Mouse (Mus musculus): ENCODE measurements around the gene Gm21985.
"Not testable (repeated sequence)": the region's sequence is repeated elsewhere in the genome, so short reads cannot be mapped to it uniquely, and the experiment has no call there.

The Gm21985 gene

DNA sequence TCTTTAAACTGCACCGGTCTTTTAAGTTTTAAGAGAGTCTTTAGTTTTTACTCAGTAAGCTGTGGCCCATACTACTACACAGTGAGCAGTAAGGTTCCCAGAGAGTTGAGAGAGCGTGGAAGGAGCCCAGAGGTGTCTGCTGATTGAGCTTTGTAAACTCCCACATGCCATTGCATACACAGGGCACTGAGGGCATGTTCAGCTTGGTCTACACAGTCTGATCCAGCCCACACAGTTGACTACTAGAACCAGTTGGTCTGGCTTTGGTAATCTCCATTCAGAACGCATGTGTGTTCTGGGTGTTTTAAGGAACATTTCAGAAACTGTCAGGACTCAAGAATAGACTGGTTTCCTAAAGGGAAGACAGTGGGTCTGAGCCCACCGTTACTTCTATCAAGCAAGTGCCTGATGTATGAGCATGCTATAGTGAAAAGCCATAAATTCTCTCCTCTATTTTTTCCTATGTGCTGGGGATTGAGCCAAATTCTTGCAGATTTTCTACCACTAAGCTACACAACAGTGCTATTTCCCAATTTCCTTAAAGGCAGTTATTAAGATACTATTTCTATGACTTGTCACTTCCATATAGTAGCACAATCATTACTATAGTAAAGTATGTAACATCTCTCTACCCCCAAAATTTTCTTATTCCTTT is 125.4 kb downstream of the Gm21985 start:
- ChIA-PET POLR2A (interaction anchor here in 3 of 4 experiments (0.5 to 7.1 kb wide), 12 partner anchors 12 to 81 kb away, joined by 3 to 55 read pairs (median 4); partner anchors contain the start of genes Emc7 (in 2 of the 3), Katnbl1 (in 2 of the 3) and Emc4 (in 1 of the 3)), CTCF (interaction anchor here in 3 of 4 experiments (0.7 to 2.0 kb wide), 3 partner anchors 12 to 13 kb away, joined by 3 to 5 read pairs (median 3); partner anchors contain the start of gene Katnbl1 (in 2 of the 3))

DNA sequence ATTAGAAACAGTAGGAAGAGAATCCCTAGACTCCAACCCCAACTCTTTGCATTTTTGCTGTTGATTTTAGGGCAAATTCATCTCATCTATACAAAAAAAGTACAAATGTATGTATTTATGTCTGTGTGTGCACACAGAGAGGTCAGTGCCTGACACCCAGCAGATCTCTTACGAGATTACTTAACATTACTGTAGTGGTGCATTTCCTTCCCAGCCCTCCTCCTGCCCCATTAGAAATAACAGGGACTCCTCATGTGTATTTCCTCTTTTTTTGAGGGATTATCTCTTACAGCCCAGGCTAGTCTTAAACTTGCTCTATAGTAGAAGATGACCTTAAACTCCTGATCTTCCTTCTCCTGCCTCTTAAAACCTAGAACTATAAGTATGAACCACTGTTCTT is 126.6 kb downstream of the Gm21985 start:
- ChIA-PET CTCF (interaction anchor here in 2 of 4 experiments (0.5 to 0.6 kb wide), 2 partner anchors 14 to 146 kb away, joined by 3 read pairs; no protein-coding TSS in a partner anchor), POLR2A (interaction anchor here in 2 of 4 experiments (3.5 to 7.1 kb wide), 3 partner anchors 13 to 62 kb away, joined by 12 to 55 read pairs (median 32); partner anchors contain the start of genes Katnbl1 (in 2 of the 2) and Emc7 (in 1 of the 2))

DNA sequence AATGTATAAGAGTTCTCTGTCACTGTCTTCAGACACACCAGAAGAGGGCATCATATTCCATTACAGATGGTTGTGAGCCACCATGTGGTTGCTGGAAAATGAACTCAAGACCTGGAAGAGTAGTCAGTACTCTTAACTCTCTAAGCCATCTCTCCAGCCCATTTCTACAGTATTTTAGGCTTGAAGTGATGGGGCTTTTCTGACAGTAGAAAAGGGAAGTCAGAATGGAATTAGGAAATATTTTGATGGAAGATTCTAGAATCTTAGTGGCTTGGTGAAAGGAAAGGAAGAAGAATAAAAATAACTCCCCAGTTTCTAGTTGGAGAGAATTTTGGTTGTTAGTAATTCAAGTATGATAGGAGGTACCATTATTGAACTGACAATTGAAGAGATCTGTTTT is 127.8 kb downstream of the Gm21985 start:
- ChIA-PET CTCF (interaction anchor here in 1 of 4 experiments (1.2 kb wide), 1 partner anchor 15 kb away, joined by 4 read pairs; the partner anchor contains the start of gene Katnbl1), POLR2A (interaction anchor here in 2 of 4 experiments (1.4 to 1.6 kb wide), 2 partner anchors 9 to 15 kb away, joined by 5 read pairs; partner anchors contain the start of gene Katnbl1 (in 1 of the 2))

DNA sequence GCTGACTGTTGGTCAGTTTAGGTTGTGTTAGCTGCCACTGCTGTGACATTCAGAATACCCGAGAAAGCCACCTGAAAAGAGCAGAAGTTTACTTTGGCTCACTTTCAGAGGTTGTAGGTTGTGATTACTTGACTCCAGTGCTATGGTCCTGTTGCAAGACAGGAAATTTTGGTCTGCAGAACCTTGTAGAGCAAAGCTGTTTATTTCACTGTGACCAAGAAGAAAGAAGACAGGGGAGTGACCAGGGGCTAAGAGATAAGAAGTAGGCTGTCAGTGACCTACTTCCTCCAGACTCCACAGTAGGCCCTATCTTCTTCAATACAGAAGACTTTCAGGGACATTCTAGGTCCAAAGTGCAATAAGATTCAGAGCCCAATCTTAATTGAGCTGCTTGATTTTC is 130.5 kb downstream of the Gm21985 start:
- POLR2A ChIA-PET: interaction anchor here in 2 of 4 experiments (0.8 to 1.4 kb wide), 4 partner anchors 17 to 58 kb away, joined by 3 to 4 read pairs (median 3); partner anchors contain the start of genes Katnbl1 (in 2 of the 2) and Emc7 (in 1 of the 2)
- CTCF ChIA-PET: no interaction called here

DNA sequence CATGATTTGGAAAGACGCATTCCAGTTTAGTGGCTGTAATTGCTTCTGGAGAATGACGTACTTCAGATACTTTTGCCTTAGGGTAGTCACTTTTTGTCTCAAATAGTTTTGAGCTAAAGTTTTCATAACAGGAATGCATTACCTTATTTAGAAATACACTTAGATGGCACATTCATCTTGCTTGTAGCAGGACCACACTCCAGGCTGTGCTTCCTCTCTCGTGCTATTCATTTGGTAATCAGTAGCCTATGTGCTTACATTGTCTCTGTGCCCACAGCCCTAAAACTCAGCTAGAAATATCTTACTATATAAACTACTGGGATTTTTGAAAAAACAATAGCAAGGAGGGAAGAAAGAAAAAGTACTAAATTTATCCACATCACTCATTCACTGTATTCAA is 140.9 kb downstream of the Gm21985 start:
- POLR2A ChIA-PET: interaction anchor here in 1 of 4 experiments (0.8 to 1.3 kb wide), 3 partner anchors 9 to 40 kb away, joined by 3 to 4 read pairs (median 3); no protein-coding TSS in a partner anchor
- CTCF ChIA-PET: no interaction called here

DNA sequence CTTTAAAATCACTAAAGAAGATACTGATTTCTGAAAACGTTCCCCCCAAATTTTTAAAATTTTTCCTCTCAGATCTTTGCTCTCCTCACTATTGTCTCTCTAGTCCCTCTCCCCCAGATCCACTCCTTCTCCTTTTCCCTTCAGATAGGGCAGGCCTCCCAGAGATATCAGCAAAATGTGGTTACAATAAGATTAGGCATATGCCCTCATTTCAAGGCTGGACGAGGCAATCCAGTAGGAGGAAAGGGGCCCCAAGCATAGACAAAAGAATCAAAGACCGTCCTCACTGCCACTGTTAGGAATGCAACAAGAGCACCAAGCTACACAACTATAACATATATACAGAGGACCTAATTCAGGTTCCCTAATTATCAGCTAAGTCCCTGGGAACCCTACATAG is 159.2 kb downstream of the Gm21985 start:
- ChIA-PET CTCF (no interaction called here), POLR2A (interaction anchor here in 1 of 4 experiments (0.8 to 1.4 kb wide), 3 partner anchors 20 to 45 kb away, joined by 3 to 4 read pairs (median 3); no protein-coding TSS in a partner anchor)

DNA sequence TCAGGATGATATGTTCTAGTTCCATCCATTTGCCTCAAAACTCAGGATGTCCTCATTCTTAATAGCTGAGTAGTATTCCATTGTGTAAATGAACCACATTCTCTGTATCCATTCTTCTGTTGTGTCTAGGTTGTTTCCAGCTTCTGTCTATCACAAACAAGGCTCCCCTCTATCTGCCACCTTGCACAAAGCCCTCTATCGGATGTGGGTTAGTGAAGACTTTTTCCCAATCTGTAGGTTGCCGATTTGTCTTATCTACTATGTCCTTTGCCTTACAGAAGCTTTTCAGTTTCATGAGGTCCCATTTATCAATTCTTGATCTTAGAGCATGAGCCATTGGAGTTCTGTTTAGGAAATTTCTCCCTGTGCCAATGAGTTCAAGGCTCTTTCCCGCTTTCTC is 162.4 kb downstream of the Gm21985 start:
- POLR2A ChIA-PET: interaction anchor here in 2 of 4 experiments (0.7 to 1.3 kb wide), 2 partner anchors 10 to 72 kb away, joined by 3 read pairs; no protein-coding TSS in a partner anchor
- CTCF ChIA-PET: not testable (repeated sequence)

DNA sequence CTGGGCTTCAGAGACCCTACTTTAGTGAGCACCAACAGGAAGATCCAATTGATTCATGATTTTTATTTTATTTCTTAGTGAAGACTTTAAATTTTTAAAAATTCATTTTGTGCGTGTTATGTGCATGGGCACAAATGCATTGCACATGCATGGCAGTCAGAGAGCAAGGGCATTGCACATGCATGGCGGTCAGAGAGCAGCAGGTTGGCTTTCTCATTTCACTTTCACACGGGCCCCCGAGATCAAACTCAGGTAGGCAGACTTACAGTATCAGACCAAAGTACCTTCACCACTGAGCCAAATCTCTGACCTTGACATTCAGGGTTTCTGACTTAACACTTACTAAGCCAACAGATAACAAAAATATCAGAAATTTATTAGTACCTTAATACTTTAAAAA is 163.6 kb downstream of the Gm21985 start:
- POLR2A ChIA-PET: no interaction called here
- CTCF ChIA-PET: no interaction called here

DNA sequence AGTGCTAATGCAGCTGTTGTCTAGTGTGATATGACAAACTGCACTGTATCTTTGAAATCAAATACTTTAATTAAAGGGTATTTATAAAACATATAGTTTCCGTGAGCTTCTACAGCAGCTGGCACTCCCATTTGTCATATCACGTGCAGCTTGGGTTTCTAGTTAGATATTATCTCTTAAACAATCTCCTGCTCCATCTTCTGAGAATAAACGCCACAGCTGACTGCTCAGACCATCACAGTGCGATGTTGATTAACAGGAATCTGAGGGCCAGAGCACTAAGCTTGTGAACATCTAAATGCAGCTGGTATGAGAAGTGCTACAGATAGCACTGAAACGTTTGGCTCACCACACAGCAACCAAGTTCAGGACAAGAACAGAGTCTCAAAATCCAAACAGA is 164.3 kb downstream of the Gm21985 start:
- CTCF ChIA-PET: no interaction called here
- POLR2A ChIA-PET: no interaction called here

DNA sequence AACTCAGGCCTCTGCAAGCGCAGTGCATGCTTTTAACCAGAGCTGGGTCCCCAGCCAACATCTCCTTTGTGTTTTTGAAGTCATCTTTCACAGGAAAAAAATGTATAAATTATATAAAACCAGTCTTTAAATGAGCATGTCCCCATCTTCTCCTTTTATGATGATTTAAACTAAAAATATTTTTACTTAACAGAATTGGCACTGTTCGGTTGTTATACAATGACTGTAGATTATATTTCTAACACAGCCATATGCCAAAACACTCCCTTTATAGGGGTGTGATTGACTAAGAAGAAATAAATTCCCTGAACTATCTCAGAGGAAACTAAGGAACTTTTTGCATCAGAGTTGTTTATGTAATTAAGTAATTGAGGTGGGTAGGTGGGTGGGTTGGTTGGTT is 166.4 kb downstream of the Gm21985 start:
- POLR2A ChIA-PET: interaction anchor here in 2 of 4 experiments (1.1 to 2.5 kb wide), 5 partner anchors 11 to 53 kb away, joined by 3 to 17 read pairs (median 5); partner anchors contain the start of genes Emc7 (in 1 of the 2) and Katnbl1 (in 1 of the 2)
- CTCF ChIA-PET: no interaction called here

DNA sequence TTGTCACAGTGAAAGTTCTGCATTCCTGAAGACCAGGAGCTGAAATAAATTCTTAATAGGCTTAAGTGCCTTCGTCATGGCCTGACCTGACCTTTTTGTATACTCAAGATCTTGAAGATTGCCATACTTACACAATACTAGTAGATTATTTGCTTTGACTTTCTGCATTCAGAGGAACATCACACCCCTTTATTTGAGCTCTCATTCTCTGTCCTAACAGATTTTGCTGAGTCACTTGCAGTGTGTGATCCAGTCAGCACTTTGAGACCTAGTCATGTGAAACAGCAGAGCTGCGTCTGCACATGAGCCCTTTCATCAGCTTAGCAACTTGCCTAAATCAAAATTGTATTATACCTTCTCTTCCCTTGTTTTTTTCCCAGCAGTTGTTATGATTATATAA is 167.2 kb downstream of the Gm21985 start:
- ChIA-PET CTCF (interaction anchor here in 1 of 4 experiments (1.0 kb wide), 1 partner anchor 54 kb away, joined by 3 read pairs; the partner anchor contains the start of gene Katnbl1), POLR2A (interaction anchor here in 3 of 4 experiments (0.6 to 2.5 kb wide), 10 partner anchors 9 to 65 kb away, joined by 3 to 17 read pairs (median 4); partner anchors contain the start of genes Emc4 (in 2 of the 3), Emc7 (in 1 of the 3) and Katnbl1 (in 1 of the 3))

DNA sequence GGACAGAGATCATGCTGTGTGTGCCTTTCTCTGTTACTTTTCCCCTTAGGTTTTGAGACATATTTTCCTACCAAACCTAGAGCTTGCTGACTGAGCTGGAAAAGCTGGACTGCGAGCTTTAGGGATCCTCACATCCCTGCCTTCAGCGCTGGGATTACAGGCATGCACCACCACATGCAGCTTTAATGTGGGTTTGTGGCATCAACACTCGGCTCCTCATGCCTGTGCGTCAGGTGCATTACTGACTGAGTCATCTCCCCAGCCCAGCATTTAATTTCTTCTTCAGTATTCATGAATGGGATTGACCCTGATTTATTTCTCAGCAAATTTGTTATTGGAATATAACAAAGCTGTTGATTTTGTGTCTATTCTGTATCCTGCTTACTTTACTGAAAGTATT is 170.2 kb downstream of the Gm21985 start:
- ChIA-PET CTCF (interaction anchor here in 2 of 4 experiments (0.6 to 1.0 kb wide), 2 partner anchors 57 to 402 kb away, joined by 3 read pairs; partner anchors contain the start of gene Katnbl1 (in 1 of the 2)), POLR2A (interaction anchor here in 2 of 4 experiments (1.2 to 2.1 kb wide), 5 partner anchors 18 to 170 kb away, joined by 4 to 7 read pairs (median 4); partner anchors contain the start of genes Katnbl1 (in 2 of the 2), Emc7 (in 1 of the 2), Gm21985 (in 1 of the 2) and Slc12a6 (in 1 of the 2))

DNA sequence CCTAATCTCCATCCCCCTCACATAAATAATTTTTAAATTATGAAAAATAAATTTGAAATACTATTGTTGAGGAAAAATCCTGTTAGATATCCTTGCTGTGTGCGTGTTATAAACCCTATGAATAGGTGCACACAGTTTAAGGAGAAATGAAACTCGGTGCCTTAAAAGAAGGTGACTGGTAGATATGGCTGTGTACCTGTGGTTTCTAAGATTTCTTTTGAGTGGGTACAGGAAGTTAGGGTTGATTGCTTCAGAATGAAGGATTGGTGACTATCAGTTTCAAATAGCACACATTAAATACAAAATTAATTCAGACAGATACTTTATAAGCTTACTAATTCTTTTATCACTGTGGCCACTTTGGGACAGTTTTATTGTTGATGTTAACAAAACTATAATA is 171.5 kb downstream of the Gm21985 start:
- CTCF ChIA-PET: no interaction called here
- POLR2A ChIA-PET: interaction anchor here in 2 of 4 experiments (0.7 to 2.1 kb wide), 2 partner anchors 58 to 61 kb away, joined by 3 to 5 read pairs; partner anchors contain the start of gene Katnbl1 (in 1 of the 2)

DNA sequence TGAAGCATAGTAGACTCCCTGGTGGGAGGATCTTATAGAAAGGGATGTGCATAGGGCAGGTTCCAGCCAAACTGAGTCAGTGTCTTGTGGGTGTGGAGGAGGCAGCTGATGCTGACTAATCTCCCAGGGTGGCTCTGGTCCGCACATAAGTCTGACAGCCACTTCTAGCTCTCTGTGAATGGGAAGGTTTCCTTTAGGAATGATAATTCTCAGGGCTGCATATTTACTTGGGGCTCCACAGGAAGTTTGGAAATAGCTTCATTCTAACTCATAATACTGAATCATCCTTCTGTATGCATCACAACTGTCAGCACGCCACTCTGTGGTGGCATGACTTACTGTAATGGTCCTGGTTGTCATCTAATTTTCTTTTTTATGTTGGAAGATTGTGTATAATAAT is 177.4 kb downstream of the Gm21985 start:
- POLR2A ChIA-PET: interaction anchor here in 3 of 4 experiments (0.6 to 2.5 kb wide), 6 partner anchors 10 to 512 kb away, joined by 3 to 11 read pairs (median 4); partner anchors contain the start of gene Emc7 (in 2 of the 3)

DNA sequence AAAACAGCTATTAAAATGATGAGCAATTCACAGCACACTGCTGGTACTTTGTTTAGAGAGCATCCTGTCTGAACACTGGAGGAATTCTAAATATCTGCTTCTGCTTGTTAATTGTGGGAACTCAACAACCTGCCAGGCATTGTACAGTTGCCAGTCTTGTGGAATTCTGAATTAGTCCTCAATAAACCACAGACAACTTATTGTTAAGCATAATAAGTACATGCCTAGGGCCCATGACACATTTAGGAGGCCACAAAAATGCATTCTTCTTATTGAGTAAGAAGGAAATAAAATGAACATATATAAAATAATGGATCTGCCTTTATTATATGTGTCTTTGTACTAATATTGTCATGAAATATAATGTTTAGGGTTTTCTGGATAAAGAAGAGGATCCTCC is 179.4 kb downstream of the Gm21985 start:
- POLR2A ChIA-PET: interaction anchor here in 1 of 4 experiments (1.6 kb wide), 1 partner anchor 9 kb away, joined by 3 read pairs; the partner anchor contains the start of gene Emc7
- CTCF ChIA-PET: no interaction called here

More for the DNA sequence above, 177.4 kb downstream of the Gm21985 start:
- CTCF ChIA-PET: no interaction called here

DNA sequence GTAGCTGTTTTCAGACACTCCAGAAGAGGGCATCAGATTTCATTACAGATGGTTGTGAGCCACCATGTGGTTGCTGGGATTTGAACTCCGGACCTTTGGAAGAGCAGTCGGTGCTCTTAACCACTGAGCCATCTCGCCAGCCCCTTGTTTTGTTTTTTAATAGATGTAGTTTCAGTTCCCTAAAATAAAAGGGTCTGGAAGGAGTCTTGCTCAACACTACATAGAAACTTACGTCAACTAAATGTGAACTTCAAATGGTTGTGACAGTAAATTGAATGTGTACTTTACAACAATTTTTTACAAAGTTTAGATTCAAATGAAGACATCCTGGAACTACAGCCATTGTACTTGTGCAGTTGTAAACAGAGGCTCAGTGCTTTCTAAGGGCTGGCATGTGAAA is 181.9 kb downstream of the Gm21985 start:
- POLR2A ChIA-PET: interaction anchor here in 2 of 4 experiments (0.6 to 0.8 kb wide), 2 partner anchors 81 to 96 kb away, joined by 3 read pairs; partner anchors contain the start of gene Emc4 (in 1 of the 2)
- CTCF ChIA-PET: interaction anchor here in 2 of 4 experiments (1.5 to 2.1 kb wide), 2 partner anchors 69 kb away, joined by 3 to 10 read pairs; partner anchors contain the start of gene Katnbl1 (in 2 of the 2)

DNA sequence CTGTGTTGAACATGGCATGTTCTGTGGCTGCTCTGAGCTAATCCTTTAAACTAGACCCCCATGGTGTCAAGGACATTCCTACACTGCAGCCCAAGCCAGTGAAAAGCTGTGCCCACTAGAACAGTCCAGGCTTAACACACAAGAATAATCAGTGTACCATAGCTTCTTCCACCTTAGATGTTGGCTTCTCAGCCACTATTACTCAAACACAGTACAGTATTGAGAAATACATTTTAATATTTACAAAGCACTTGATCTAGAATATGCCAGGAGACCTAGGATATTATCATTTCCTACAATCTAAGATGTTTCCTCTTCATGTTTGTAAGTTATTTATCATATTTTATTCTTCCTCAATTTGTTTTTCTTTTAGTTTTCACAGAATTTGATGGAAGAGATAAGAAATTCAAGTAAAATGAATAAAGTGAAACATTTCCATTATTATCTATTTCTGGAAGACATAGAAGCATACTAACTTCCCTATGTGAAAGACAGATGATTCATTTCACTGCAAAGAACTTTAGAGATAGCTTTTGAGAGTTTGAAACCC is 182.5 kb downstream of the Gm21985 start:
- ChIA-PET CTCF (interaction anchor here in 2 of 4 experiments (0.7 to 2.1 kb wide), 3 partner anchors 69 to 1614 kb away, joined by 3 to 10 read pairs (median 3); partner anchors contain the start of gene Katnbl1 (in 2 of the 2)), POLR2A (interaction anchor here in 1 of 4 experiments (0.5 to 0.8 kb wide), 3 partner anchors 80 to 183 kb away, joined by 3 read pairs; partner anchors contain the start of genes Emc4 and Slc12a6)

DNA sequence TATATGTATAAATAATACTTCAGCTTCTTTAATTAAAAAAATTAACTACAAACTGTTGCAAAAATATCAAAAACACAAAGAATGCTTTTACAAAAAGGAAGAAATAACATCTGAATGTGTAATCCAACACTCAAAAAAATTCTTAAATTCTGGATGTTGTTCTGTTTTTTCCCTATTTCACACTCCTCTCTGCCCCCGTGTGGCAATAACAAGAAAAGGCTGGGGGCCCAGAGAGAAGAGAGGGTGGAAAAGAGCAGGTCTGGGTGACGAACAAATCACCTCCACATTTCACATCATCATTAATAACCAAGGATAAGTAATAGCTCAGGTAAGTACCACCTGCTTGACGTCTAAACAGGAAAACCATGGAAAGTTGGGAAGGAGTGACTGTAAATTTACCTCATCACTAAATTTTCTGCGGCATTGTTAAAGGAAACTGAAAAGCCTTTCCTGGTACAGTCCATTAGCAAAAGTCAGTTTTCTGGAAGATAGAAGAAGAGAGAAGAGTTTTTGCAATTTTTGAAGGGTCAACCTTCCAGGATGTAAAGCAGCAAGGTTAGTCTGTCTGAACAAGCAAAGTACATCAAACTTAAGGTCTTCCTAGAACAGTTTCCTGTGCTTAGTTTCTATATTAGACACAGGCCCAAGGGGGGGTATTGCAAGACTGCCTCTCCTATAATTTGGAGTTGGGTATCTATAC is 183.6 kb downstream of the Gm21985 start:
- CTCF ChIA-PET: interaction anchor here in 1 of 4 experiments (1.5 kb wide), 1 partner anchor 71 kb away, joined by 3 read pairs; the partner anchor contains the start of gene Katnbl1
- POLR2A ChIA-PET: interaction anchor here in 2 of 4 experiments (0.6 to 2.0 kb wide), 3 partner anchors 48 to 211 kb away, joined by 3 to 9 read pairs (median 4); partner anchors contain the start of genes Emc4 (in 1 of the 2) and Lpcat4 (in 1 of the 2)

Measured in embryonic stem cell, embryonic (primary cell).